Mouse (Mus musculus) megakaryocyte, embryonic 14.5 days (primary cell): Measurements from ENCODE around the gene Sec24b.

Source experiments
- FLI1 ChIP-seq: IDR thresholded peaks from 2 replicates; pipeline ENCODE4 v1.6.1; 2012; ENCODE audit warnings: low read length, inconsistent platforms, mixed read lengths
- GATA1 ChIP-seq: IDR thresholded peaks from 3 replicates; pipeline ENCODE4 v1.6.1; 2012; ENCODE audit warnings: mixed read lengths, low read length, inconsistent platforms, borderline replicate concordance

- no peak for TF ChIP-seq GATA1
- TF ChIP-seq FLI1: no peak
Observed at GRCm38 (mm10) chr3:130103486-130103885, 42.1 kb upstream of the Sec24b start.
